Mouse (Mus musculus) liver, embryonic 16.5 days (tissue): Measurements from ENCODE around the gene Cd151. TPM values are rescaled to one million over a fixed set of nuclear protein-coding genes. Genes with fewer than 3 reads are reported as not detected.

Experiments used
- ATAC-seq: fragments of 200-750 bp; cut with Nextera tagmentation; 2 replicates; pipeline ENCODE4 v1.8.0; 2017; ENCODE audit warnings: low read depth, mild to moderate bottlenecking, moderate number of reproducible peaks, moderate library complexity
- H3K27ac ChIP-seq: fragments of 300-500 bp; sonication (generic); 2 replicates; pipeline ENCODE4 v1.5.1; 2014; ENCODE audit warnings: mild to moderate bottlenecking, low read length
- H3K27me3 ChIP-seq: fragments of 300-500 bp; sonication (generic); 2 replicates; pipeline ENCODE4 v1.6.1; 2014; ENCODE audit warnings: low read depth, low read length, mixed read lengths; ENCODE audit not compliant: control insufficient read depth, insufficient read depth
- H3K36me3 ChIP-seq: fragments of 300-500 bp; sonication (generic); 2 replicates; pipeline ENCODE4 v1.6.1; 2014; ENCODE audit warnings: mild to moderate bottlenecking; ENCODE audit not compliant: control insufficient read depth, insufficient read depth
- H3K4me1 ChIP-seq: fragments of 300-500 bp; sonication (generic); 2 replicates; pipeline ENCODE4 v1.6.1; 2014; ENCODE audit warnings: low read depth, low read length, mixed read lengths; ENCODE audit not compliant: control insufficient read depth
- H3K4me2 ChIP-seq: fragments of 300-500 bp; sonication (generic); 2 replicates; pipeline ENCODE4 v1.6.1; 2014; ENCODE audit warnings: low read depth, low read length, mixed read lengths
- H3K4me3 ChIP-seq: fragments of 300-500 bp; sonication (generic); 2 replicates; pipeline ENCODE4 v1.5.1; 2014; ENCODE audit warnings: low read depth, mild to moderate bottlenecking, low read length
- H3K9ac ChIP-seq: fragments of 300-500 bp; sonication (generic); 2 replicates; pipeline ENCODE4 v1.6.1; 2014; ENCODE audit warnings: low read depth, low read length
- H3K9me3 ChIP-seq: fragments of 300-500 bp; sonication (generic); replicated peaks from 2 replicates; pipeline ENCODE4 v1.6.1; 2016; ENCODE audit warnings: low read length; ENCODE audit not compliant: control insufficient read depth
- WGBS: fragments of 180-500 bp; shearing (Covaris S2); extraction: QIAGEN DNeasy Blood & Tissue Kit; methylation state at CpG from one replicate; pipeline ENCODE4 v1.1.7; 2014; ENCODE audit not compliant: insufficient replicate concordance; 5-methylcytosine and 5-hydroxymethylcytosine counted together
- polyA plus RNA-seq: library from polyadenylated mRNA; unstranded; fragments of >200 nt; fragmentation: Nextera tagmentation; extraction: Ambion mirVana; gene quantifications from 2 replicates; pipeline ENCODE4 v1.2.1, GENCODE M21; 2015

Cd151 gene
- polyA plus RNA-seq, result 5.3 and 6.9 TPM in 2 replicates

GRCm38 (mm10) chr7:141467230-141468030 is at the start of gene Cd151:
Cd151 (plus strand) TSS chr7:141467392.
- peaks cover 43% of the 10 kb centered on the region for H3K27me3 ChIP-seq
- H3K4me2 ChIP-seq, result peak within 1 kb of the TSS; percentile 97
- WGBS, result under 1% methylated on average over 52 of the region's 52 CpGs
- H3K36me3 ChIP-seq, result peaks cover 9% of the 10 kb centered on the region
- peak within 1 kb of the TSS; percentile 75 for H3K27ac ChIP-seq
- ATAC-seq, result peak; percentile 89
- peak within 1 kb of the TSS; percentile 75 for H3K4me3 ChIP-seq
- H3K9ac ChIP-seq, result peak within 1 kb of the TSS; percentile 85
- peaks cover 37% of the 10 kb centered on the region for H3K4me1 ChIP-seq
- H3K9me3 ChIP-seq, result no peaks in the 10 kb centered on the region

DNA sequence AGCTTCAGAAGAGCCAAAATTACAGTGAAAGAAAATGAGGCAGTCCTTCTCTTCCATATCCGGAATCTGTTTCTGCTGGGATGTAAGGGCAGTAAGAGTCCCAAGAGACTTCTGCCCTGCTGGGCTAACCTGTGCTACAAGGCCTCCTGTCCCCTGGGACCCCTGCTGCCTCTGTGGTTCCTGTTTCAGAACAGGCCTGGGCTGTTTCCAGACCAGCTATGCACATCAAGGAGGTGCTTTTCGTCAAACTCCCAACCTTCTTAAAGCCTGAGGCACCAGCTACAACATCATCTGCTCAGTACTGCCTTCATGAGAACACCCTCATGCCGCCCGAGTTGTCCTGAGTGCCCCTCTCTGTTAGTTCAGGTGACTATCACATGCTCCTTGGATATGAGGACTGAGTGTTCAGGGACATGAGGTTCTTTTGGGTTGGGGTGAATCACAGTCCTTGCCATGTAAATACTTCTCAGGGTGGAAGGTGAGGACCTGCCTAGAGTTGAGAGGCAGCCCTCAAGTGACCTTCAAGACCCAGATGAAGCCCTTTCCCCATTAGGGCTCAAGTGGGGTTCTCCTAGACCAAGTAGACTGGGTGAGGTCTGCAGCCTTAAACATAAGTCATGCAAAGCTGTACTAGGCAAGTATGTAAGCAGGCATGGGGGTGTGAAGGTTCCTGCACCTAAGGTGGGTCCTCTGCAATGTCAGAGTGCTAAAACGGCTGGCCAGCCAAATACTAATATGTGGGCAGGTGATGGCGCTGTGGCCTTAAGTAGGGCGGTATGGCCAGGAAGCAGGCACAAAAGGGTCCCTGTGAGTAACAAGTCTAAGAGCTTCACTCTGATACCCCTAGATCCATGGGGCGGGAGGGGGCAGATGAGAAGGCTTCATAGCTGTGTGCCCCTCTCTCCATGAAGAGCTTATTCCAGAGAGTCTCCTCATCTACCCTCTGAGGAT is 49.2 kb upstream of the Cd151 start:
- H3K9ac ChIP-seq, result no peak overlapping the region
- no peak for ATAC-seq
- no peak overlapping the region for H3K4me2 ChIP-seq
- no peaks in the 10 kb centered on the region for H3K9me3 ChIP-seq
- H3K36me3 ChIP-seq, result no peaks in the 10 kb centered on the region
- H3K27me3 ChIP-seq, result no peaks in the 10 kb centered on the region
- 65% methylated on average over 8 of the region's 8 CpGs for WGBS
- H3K4me3 ChIP-seq, result no peak overlapping the region
- no peak overlapping the region for H3K27ac ChIP-seq
- peaks cover 16% of the 10 kb centered on the region for H3K4me1 ChIP-seq

DNA sequence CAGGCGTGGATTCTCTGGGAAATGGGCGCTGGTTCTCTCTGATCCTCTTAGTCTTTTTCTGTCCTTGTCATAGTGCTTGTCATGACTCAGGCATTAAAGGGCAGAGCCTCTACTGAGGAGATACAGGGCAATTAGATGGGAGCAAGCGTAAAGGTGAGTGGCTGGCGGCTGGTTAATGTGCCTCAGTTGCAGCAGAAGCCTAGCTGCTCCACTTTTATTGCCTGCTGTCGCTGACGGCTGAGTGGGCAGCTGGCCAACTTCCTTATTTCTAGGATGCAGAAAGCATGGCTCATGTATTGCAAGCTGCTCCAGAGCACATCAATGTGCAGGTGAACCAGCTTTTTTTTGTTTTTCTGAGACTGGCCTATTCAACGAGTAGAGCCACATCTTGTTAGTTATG is 48.2 kb upstream of the Cd151 start:
- H3K4me3 ChIP-seq, result no peak overlapping the region
- H3K4me1 ChIP-seq, result peaks cover 9% of the 10 kb centered on the region
- no peak overlapping the region for H3K9ac ChIP-seq
- no peaks in the 10 kb centered on the region for H3K27me3 ChIP-seq
- no peak for ATAC-seq
- no peak overlapping the region for H3K4me2 ChIP-seq
- WGBS, result 38% methylated on average over 7 of the region's 7 CpGs
- H3K27ac ChIP-seq, result no peak overlapping the region
- no peaks in the 10 kb centered on the region for H3K36me3 ChIP-seq
- H3K9me3 ChIP-seq, result no peaks in the 10 kb centered on the region

- WGBS, result 43% methylated on average over 9 of the region's 9 CpGs
- H3K27ac ChIP-seq, result peak overlapping the region; percentile 38
- peak; percentile 65 for ATAC-seq
Observed at GRCm38 (mm10) chr7:141420030-141420702, 47.0 kb upstream of the Cd151 start.

DNA sequence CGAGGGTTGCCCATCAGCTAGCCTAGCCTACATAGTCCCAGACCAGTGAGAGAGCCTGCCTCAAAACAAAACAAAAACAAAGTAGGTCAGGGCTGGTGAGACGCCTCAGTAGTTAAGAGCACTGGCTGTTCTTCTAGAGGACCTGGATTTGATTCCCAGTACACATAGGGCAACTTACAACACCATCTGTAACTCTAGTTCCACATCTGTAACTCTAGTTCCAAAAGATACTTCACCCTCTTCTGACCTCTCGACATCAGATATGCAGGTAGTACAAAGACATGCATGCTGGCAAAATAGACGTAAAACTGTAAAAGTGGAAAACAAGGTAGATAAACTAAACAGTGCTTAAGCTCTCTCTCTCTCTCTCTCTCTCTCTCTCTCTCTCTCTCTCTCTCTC is 43.4 kb upstream of the Cd151 start:
- no peak overlapping the region for H3K9ac ChIP-seq
- no peaks in the 10 kb centered on the region for H3K9me3 ChIP-seq
- no peaks in the 10 kb centered on the region for H3K36me3 ChIP-seq
- ATAC-seq, result no peak
- H3K4me2 ChIP-seq, result no peak overlapping the region
- 56% methylated on average over 4 of the region's 4 CpGs for WGBS
- no peaks in the 10 kb centered on the region for H3K27me3 ChIP-seq
- peaks cover 6% of the 10 kb centered on the region for H3K4me1 ChIP-seq
- H3K4me3 ChIP-seq, result no peak overlapping the region
- H3K27ac ChIP-seq, result no peak overlapping the region

More at GRCm38 (mm10) chr7:141420030-141420702, 47.0 kb upstream of the Cd151 start:
- Histone ChIP-seq H3K27me3 (no peaks in the 10 kb centered on the region), H3K4me1 (peaks cover under 1% of the 10 kb centered on the region; the same call in 1 of the 2 replicates), H3K36me3 (no peaks in the 10 kb centered on the region), H3K4me3 (no peak overlapping the region), H3K4me2 (no peak overlapping the region), H3K9me3 (no peaks in the 10 kb centered on the region), H3K9ac (no peak overlapping the region)

GRCm38 (mm10) chr7:141426948-141427730 is 40.1 kb upstream of the Cd151 start:
- no peak overlapping the region for H3K9ac ChIP-seq
- H3K9me3 ChIP-seq, result no peaks in the 10 kb centered on the region
- no peak overlapping the region for H3K27ac ChIP-seq
- H3K36me3 ChIP-seq, result peaks cover 4% of the 10 kb centered on the region; the same call in 1 of the 2 replicates
- 57% methylated on average over 12 of the region's 12 CpGs for WGBS
- H3K4me2 ChIP-seq, result no peak overlapping the region
- H3K27me3 ChIP-seq, result no peaks in the 10 kb centered on the region
- H3K4me1 ChIP-seq, result peaks cover 9% of the 10 kb centered on the region
- no peak for ATAC-seq
- H3K4me3 ChIP-seq, result no peak overlapping the region

GRCm38 (mm10) chr7:141428701-141429100 is 38.5 kb upstream of the Cd151 start:
- peaks cover 13% of the 10 kb centered on the region for H3K4me1 ChIP-seq
- H3K27me3 ChIP-seq, result no peaks in the 10 kb centered on the region
- no peak overlapping the region for H3K9ac ChIP-seq
- peaks cover 4% of the 10 kb centered on the region; the same call in 1 of the 2 replicates for H3K36me3 ChIP-seq
- no peak overlapping the region for H3K4me2 ChIP-seq
- WGBS, result 57% methylated on average over 5 of the region's 5 CpGs
- H3K27ac ChIP-seq, result no peak overlapping the region
- ATAC-seq, result no peak
- no peaks in the 10 kb centered on the region for H3K9me3 ChIP-seq
- no peak overlapping the region for H3K4me3 ChIP-seq

DNA sequence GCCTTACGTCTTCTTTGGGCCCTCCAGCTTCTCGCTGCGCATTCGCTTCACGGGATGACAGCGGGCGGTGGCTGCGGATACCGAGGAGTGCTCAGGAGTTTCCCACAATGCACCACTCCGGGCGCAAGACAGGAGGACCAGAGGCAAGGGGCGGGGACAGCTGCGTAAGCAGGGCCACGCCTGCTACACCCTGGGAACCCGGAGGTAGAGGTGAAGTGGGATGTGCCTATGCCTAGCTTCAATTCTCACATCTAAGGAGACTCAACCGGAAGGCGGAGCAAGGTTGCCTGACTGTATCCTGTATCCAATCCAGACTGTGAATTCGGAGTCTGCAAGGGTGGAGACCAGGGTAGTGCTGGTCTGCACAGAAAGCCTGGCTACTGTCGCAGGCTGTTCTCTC is 37.9 kb upstream of the Cd151 start, which contains the start of gene Cend1:
TSS of gene Cend1 (minus strand) at position 182 of the 400 bp plus-strand sequence.
- Histone ChIP-seq H3K9ac (no peak within 1 kb of the TSS), H3K27ac (no peak within 1 kb of the TSS)

More for the DNA sequence above, 37.9 kb upstream of the Cd151 start, which contains the start of gene Cend1:
- WGBS, result 14% methylated on average over 19 of the region's 19 CpGs
- H3K4me3 ChIP-seq, result no peak within 1 kb of the TSS
- peaks cover 19% of the 10 kb centered on the region for H3K4me1 ChIP-seq
- H3K9me3 ChIP-seq, result no peaks in the 10 kb centered on the region
- ATAC-seq, result peak; percentile 58
- H3K4me2 ChIP-seq, result no peak within 1 kb of the TSS
- no peaks in the 10 kb centered on the region for H3K27me3 ChIP-seq
- peaks cover 4% of the 10 kb centered on the region; the same call in 1 of the 2 replicates for H3K36me3 ChIP-seq
